Mouse (Mus musculus) stomach, postnatal 0 days (tissue): ENCODE measurements around the gene Fam189a1. TPM values are rescaled to one million over a fixed set of nuclear protein-coding genes. Genes with fewer than 3 reads are reported as not detected.
A peak's percentile ranks its signal among the peaks of the same experiment; 100 is the strongest.

Source experiments
- ATAC-seq: fragments of 200-750 bp; cut with Nextera tagmentation; 2 replicates; pipeline ENCODE4 v1.8.0; 2017; ENCODE audit not compliant: low FRiP score, low TSS enrichment
- DNase-seq: peaks from one replicate; pipeline ENCODE4 v3.0.0-alpha.2; 2016; ENCODE audit warnings: low spot score
- H3K27ac ChIP-seq: fragments of 300-500 bp; sonication (generic); replicated peaks from 2 replicates; pipeline ENCODE4 v1.5.1; 2014; ENCODE audit warnings: mild to moderate bottlenecking, control low read depth
- H3K27me3 ChIP-seq: fragments of 300-500 bp; sonication (generic); 2 replicates; pipeline ENCODE4 v1.6.1; 2014; ENCODE audit warnings: low read length; ENCODE audit not compliant: control insufficient read depth, insufficient read depth
- H3K36me3 ChIP-seq: fragments of 300-500 bp; sonication (generic); 2 replicates; pipeline ENCODE4 v1.6.1; 2014; ENCODE audit warnings: low read length, mixed read lengths; ENCODE audit not compliant: control insufficient read depth, insufficient read depth
- H3K4me1 ChIP-seq: fragments of 300-500 bp; sonication (generic); replicated peaks from 2 replicates; pipeline ENCODE4 v1.6.1; 2014; ENCODE audit warnings: antibody characterized with exemption; ENCODE audit not compliant: control insufficient read depth, insufficient read depth
- H3K4me2 ChIP-seq: fragments of 300-500 bp; sonication (generic); replicated peaks from 2 replicates; pipeline ENCODE4 v1.6.1; 2014; ENCODE audit warnings: low read depth, mild to moderate bottlenecking, control low read depth, moderate library complexity
- H3K4me3 ChIP-seq: fragments of 300-500 bp; sonication (generic); 2 replicates; pipeline ENCODE4 v1.5.1; 2014; ENCODE audit warnings: low read depth, low read length, control low read depth
- H3K9ac ChIP-seq: fragments of 300-500 bp; sonication (generic); 2 replicates; pipeline ENCODE4 v1.6.1; 2014; ENCODE audit warnings: mild to moderate bottlenecking, low read length, control low read depth, mixed read lengths
- H3K9me3 ChIP-seq: fragments of 300-500 bp; sonication (generic); 2 replicates; pipeline ENCODE4 v1.6.1; 2016; ENCODE audit warnings: low read length; ENCODE audit not compliant: control insufficient read depth
- CTCF ChIP-seq: IDR thresholded peaks from 2 replicates; pipeline ENCODE4 v1.5.1; 2016; ENCODE audit warnings: antibody characterized with exemption, low read depth, mild to moderate bottlenecking, moderate library complexity
- EP300 ChIP-seq: optimal IDR thresholded peaks from 2 replicates; pipeline ENCODE3; 2016; ENCODE audit warnings: antibody characterized with exemption
- WGBS: fragments of 180-500 bp; shearing (Covaris S2); extraction: QIAGEN DNeasy Blood & Tissue Kit; methylation state at CpG from one replicate; pipeline ENCODE4 v1.1.7; 2014; 5-methylcytosine and 5-hydroxymethylcytosine counted together
- polyA plus RNA-seq: library from polyadenylated mRNA; unstranded; fragments of >200 nt; fragmentation: Nextera tagmentation; extraction: Ambion mirVana; gene quantifications from 2 replicates; pipeline ENCODE4 v1.2.1, GENCODE M21; 2015

Gene Fam189a1
- polyA plus RNA-seq, 1 experiment from 2014 or later, result 0.25 TPM

DNA sequence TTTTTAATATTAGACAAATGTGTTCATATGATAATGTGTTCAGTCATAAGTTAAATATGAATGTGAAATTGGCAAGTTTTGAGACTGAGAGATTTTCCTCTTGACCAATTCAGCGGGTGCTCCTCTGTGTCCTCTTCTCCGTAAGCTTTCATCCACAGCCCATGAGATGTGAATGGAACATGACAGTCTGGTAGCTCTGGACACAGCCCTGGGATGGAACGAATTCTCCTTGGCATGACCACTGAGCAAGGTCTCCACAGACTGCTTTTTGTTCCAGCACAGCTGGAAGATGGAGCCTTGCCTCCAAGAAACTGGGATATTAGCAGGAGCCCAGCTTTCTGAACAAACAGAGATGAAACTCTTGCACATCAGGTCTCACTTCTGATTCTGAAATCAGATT is 293.4 kb downstream of the Fam189a1 start:
- no peak for ATAC-seq

DNA sequence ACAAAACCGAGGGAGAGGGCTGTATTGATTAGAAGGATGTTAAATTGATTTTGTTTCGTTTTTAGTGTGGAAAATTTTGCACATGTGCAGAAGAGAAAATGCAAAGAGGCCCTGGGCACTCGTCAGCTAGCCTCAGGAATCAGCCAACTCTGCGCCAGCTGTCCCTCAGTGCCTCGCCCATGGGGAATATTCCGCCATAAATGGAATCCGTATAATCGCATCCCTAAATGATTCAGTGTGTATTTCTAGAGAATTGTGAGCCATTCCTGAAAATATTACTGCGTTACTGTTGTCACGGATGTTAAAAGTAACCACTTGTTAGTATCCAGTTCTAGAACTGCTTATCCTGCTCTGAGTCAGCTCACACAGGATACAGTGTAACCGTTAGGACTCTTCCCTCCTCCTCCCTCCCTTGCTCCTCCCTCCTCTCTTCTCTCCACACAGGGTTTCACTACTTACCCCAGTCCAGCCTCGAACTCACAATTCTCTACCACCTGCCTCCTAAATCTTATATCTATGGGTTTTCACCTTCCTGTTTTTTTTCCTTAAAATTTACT is 299.8 kb downstream of the Fam189a1 start:
- H3K27me3 ChIP-seq, result no peaks in the 10 kb centered on the region
- 76% methylated on average over 12 of the region's 12 CpGs for WGBS
- no peak overlapping the region for H3K4me2 ChIP-seq
- no peaks in the 10 kb centered on the region for H3K36me3 ChIP-seq
- H3K27ac ChIP-seq, result no peak overlapping the region
- ATAC-seq (no peak), DNase-seq (no peak)
- H3K4me3 ChIP-seq, result no peak overlapping the region
- no peak overlapping the region for H3K9ac ChIP-seq
- H3K4me1 ChIP-seq, result no peaks in the 10 kb centered on the region
- no peak for TF ChIP-seq EP300
- no peak for TF ChIP-seq CTCF
- H3K9me3 ChIP-seq, result no peaks in the 10 kb centered on the region

More for the DNA sequence above, 293.4 kb downstream of the Fam189a1 start:
- Histone ChIP-seq H3K27ac (no peak overlapping the region), H3K9me3 (no peaks in the 10 kb centered on the region), H3K4me1 (no peaks in the 10 kb centered on the region), H3K4me3 (no peak overlapping the region), H3K36me3 (no peaks in the 10 kb centered on the region), H3K9ac (no peak overlapping the region), H3K4me2 (no peak overlapping the region), H3K27me3 (no peaks in the 10 kb centered on the region)
- no peak for TF ChIP-seq CTCF
- no peak for DNase-seq
- WGBS, result 81% methylated on average over 3 of the region's 3 CpGs

DNA sequence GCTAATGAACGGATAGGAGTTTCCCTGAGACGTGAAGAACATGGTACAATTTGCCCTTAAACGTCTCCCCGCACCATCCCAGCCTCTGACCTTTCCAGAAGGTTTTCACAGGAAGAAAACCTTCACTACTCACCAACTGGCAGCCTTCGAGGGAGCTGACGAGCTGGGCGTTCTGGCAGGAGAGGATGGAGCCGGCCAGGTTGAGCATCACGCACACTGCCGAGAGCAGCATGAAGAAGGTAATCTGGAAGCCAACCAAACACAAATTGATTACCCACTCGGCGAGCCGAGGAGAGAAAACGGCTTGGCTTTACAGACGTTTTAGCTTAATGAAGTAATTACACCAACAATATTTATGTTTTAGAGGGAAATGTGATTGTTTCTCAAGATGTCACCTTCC is 300.4 kb downstream of the Fam189a1 start:
- H3K4me1 ChIP-seq, result no peaks in the 10 kb centered on the region
- TF ChIP-seq CTCF, result no peak
- no peak for TF ChIP-seq EP300
- no peak overlapping the region for H3K27ac ChIP-seq
- H3K9me3 ChIP-seq, result no peaks in the 10 kb centered on the region
- no peaks in the 10 kb centered on the region for H3K36me3 ChIP-seq
- H3K4me2 ChIP-seq, result no peak overlapping the region
- H3K27me3 ChIP-seq, result no peaks in the 10 kb centered on the region
- no peak for ATAC-seq
- WGBS, result 63% methylated on average over 15 of the region's 15 CpGs
- no peak overlapping the region for H3K9ac ChIP-seq
- DNase-seq, result no peak
- H3K4me3 ChIP-seq, result no peak overlapping the region

DNA sequence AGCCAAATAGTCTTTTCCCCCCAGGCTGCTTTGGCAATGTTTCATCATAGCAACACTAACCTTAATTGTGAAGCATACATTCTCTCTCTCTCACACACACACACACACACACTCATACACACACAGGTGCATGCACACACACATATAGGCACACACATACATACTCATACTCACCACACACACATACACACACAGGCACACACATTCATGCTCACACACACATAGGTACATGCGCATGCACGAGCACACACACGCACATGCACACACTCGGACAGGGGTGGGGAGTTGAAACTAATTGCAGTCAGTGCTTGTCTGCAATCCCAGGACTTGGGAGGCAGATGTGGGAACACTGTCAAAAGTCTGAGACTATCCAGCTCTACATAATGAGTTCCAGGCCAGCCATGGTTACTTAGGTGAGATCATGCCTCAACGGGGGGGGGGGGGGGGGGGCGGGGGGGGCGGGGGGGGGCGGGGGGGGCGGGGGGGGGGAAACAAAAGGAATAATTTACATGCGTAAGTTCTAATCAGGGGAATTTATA is 300.9 kb downstream of the Fam189a1 start:
- H3K9me3 ChIP-seq, result no peaks in the 10 kb centered on the region
- 0 out of 2 replicates have a peak, but pooled peaks have one; percentile 24 for ATAC-seq
- H3K4me3 ChIP-seq, result no peak overlapping the region
- no peaks in the 10 kb centered on the region for H3K27me3 ChIP-seq
- no peaks in the 10 kb centered on the region for H3K36me3 ChIP-seq
- no peak overlapping the region for H3K9ac ChIP-seq
- H3K4me2 ChIP-seq, result no peak overlapping the region
- TF ChIP-seq CTCF (no peak), EP300 (no peak)
- no peak for DNase-seq
- 81% methylated on average over 5 of the region's 10 CpGs for WGBS
- no peaks in the 10 kb centered on the region for H3K4me1 ChIP-seq
- H3K27ac ChIP-seq, result no peak overlapping the region

DNA sequence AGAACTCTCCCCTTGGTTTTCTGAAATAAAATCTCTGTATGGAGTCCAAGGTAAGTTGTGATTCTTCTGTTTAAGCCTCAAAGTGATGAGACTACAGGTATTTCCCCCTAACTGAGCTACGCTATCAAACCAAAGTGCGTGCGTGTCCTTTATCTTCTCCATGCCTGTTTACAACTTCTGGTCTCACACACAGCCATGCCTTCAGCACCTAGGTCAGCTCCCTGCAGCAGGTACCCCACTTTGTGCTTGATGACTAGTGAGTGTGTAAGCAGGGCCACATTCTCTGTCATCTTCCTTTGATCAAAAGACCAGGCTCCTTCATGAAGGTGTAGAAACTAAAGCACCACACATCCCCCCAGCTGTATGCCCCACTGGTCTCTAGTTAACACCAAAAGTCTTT is 305.6 kb downstream of the Fam189a1 start:
- 26% methylated on average over 3 of the region's 3 CpGs for WGBS
- H3K9ac ChIP-seq, result no peak overlapping the region
- H3K4me2 ChIP-seq, result no peak overlapping the region
- no peaks in the 10 kb centered on the region for H3K4me1 ChIP-seq
- H3K4me3 ChIP-seq, result no peak overlapping the region
- TF ChIP-seq EP300 (no peak), CTCF (no peak)
- ATAC-seq (no peak), DNase-seq (peak; percentile 65)
- H3K9me3 ChIP-seq, result no peaks in the 10 kb centered on the region
- no peak overlapping the region for H3K27ac ChIP-seq
- H3K27me3 ChIP-seq, result no peaks in the 10 kb centered on the region
- H3K36me3 ChIP-seq, result no peaks in the 10 kb centered on the region

DNA sequence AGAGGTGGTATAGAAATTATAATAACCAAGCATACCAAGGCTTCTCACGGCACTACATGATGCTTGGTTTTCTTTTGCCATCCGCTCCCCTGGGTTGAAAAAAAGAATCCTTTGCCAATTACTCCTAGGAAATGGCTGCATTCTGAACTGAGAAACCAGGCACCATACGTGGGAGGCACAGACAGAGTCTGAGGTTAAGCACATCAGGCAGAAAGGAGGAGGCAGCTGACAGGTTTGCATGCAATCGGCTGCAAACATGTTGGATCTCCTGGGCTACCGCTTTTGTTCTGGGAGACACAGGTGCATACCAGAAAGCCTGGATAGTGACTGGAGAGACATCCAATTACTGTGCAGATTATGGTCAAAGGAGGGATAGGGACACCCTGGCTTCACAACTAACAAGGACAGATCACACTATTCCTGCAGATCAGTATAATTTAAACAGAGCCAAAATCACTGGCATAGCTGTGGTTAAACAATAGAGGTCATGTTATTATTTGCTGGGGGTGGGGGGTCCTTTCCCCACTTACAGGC is 308.9 kb downstream of the Fam189a1 start:
- no peaks in the 10 kb centered on the region for H3K36me3 ChIP-seq
- H3K9me3 ChIP-seq, result no peaks in the 10 kb centered on the region
- no peaks in the 10 kb centered on the region for H3K4me1 ChIP-seq
- H3K9ac ChIP-seq, result no peak overlapping the region
- DNase-seq (no peak), ATAC-seq (no peak)
- H3K4me3 ChIP-seq, result no peak overlapping the region
- no peak overlapping the region for H3K27ac ChIP-seq
- H3K27me3 ChIP-seq, result no peaks in the 10 kb centered on the region
- H3K4me2 ChIP-seq, result no peak overlapping the region
- WGBS, result 82% methylated on average over 5 of the region's 5 CpGs
- TF ChIP-seq EP300, result no peak
- TF ChIP-seq CTCF, result no peak
